In the genomic region with DNA sequence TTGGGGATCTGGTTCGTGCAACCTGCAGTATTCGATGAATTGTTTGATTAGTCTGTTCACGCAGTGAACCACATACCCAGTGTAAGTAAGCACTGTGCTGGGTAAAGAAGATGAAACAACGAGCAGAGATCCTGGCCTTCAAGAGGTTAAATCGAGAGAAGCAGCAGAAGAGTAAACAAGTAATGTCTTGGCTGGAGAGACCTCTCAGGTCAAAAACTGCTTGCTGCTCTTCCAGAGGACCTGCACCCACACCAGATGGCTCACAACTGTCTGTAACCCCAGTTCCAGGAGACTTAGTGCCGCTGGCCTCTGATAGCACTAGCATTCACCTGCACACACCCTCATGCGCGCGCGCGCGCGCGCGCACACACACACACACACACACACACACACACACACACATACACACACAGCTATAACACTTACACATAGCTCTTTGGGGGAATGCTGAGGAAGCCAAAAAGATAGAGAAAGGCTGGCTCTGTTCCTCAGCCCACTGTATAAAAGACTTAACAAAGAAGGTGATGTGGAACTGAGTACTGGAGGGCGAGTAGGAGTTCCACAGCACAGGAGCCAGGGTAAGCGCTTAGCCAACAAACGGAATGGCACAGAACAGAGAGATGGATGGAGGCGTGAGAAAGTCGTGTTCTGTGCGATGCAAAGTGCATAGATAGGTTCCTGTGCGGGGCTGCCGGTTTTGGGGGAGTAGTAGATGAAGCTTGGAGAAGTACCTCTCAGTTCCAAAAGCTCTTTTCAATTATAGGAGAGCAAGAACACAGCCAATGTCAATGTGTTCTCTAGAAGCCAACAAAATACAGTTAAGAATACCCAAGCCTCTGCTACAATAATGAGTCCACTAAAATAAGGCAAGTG, we compare ENCODE assay signal across 8 mouse cellular contexts. TPM values are rescaled to one million over a fixed set of nuclear protein-coding genes. Genes with fewer than 3 reads are reported as not detected.
DNase-seq lines count a peak whose midpoint lies in the region; ATAC-seq and TF ChIP-seq lines count a peak whose summit lies in the region.

No protein-coding gene starts in this region.

- intact Hi-C loops in left cerebral cortex, adult 2 months (cut with DNase I): loop anchor here (1.0 kb wide), 1 partner anchor 35 kb away; no protein-coding TSS in a partner anchor

- peaks cover 33% of the 10 kb centered on the region for H3K4me1 ChIP-seq in heart, embryonic 15.5 days (replicated peaks)
- peaks cover 25% of the 10 kb centered on the region for H3K4me1 ChIP-seq in stomach, embryonic 15.5 days

- under 1% methylated on average over 23 of the region's 23 CpGs for WGBS in heart, embryonic 15.5 days
- 2% methylated on average over 23 of the region's 23 CpGs for WGBS in stomach, embryonic 15.5 days

- H3K4me3 ChIP-seq in heart, embryonic 15.5 days: peak overlapping the region; percentile 97
- peak overlapping the region; percentile 89 for H3K4me3 ChIP-seq in left cerebral cortex, adult 2 months
- H3K4me3 ChIP-seq in stomach, embryonic 15.5 days (replicated peaks): peak overlapping the region; percentile 99

- H3K27me3 ChIP-seq in heart, embryonic 15.5 days: no peaks in the 10 kb centered on the region
- H3K27me3 ChIP-seq in stomach, embryonic 15.5 days (replicated peaks): no peaks in the 10 kb centered on the region

- 0 out of 2 replicates have a peak, but pooled peaks have one; percentile 25 for ATAC-seq in heart, embryonic 15.5 days (replicated peaks; ENCODE audit: insufficient number of reproducible peaks, insufficient read depth, low FRiP score, low read depth)
- peak; percentile 15 for ATAC-seq in megakaryocyte progenitor cell, adult 5-6 weeks (replicated peaks; ENCODE audit: poor library complexity)
- peak; percentile 45 for ATAC-seq in stomach, embryonic 15.5 days (ENCODE audit: insufficient read depth, low FRiP score, low read depth)

- H3K9me3 ChIP-seq in heart, embryonic 15.5 days (replicated peaks): no peaks in the 10 kb centered on the region
- H3K9me3 ChIP-seq in stomach, embryonic 15.5 days: no peaks in the 10 kb centered on the region

- no peak for TF ChIP-seq CTCF in left cerebral cortex, adult 2 months (IDR thresholded peaks at IDR 0.05)

- peak; percentile 19 for DNase-seq in urinary bladder, postnatal 25 days (ENCODE audit: low spot score)
- no peak for DNase-seq in urinary bladder, postnatal 36 days (ENCODE audit: low spot score in 2 of 2)
- peak; percentile 75 for DNase-seq in cerebellum, adult 9-11 months
- DNase-seq in left cerebral cortex, adult 2 months (ENCODE audit: extremely low spot score in 1 of 2, low spot score in 2 of 2): peak; percentile 39 to 47
- DNase-seq in embryo, embryonic 9.5 days (ENCODE audit: extremely low spot score): no peak

- peak overlapping the region; percentile 94 for H3K27ac ChIP-seq in heart, embryonic 15.5 days
- H3K27ac ChIP-seq in left cerebral cortex, adult 2 months: peak overlapping the region; percentile 86
- H3K27ac ChIP-seq in stomach, embryonic 15.5 days: peak overlapping the region; percentile 90

- peak overlapping the region; percentile 87 for H3K4me2 ChIP-seq in heart, embryonic 15.5 days
- H3K4me2 ChIP-seq in stomach, embryonic 15.5 days: peak overlapping the region; percentile 77

- peak overlapping the region; percentile 99 for H3K9ac ChIP-seq in heart, embryonic 15.5 days
- peak overlapping the region; percentile 13; the same call in 1 of the 2 replicates for H3K9ac ChIP-seq in stomach, embryonic 15.5 days

- H3K36me3 ChIP-seq in heart, embryonic 15.5 days: no peaks in the 10 kb centered on the region
- no peaks in the 10 kb centered on the region for H3K36me3 ChIP-seq in stomach, embryonic 15.5 days

RNA-seq across cellular contexts. Expression of gene Grb2, which starts 0.8 kb away (rescaled TPM):
- 103 and 104 TPM in 2 replicates for polyA plus RNA-seq in heart, embryonic 15.5 days (2015; fragmentation: Nextera tagmentation; extraction: Ambion mirVana)
- 100 to 1,000 TPM; 186 to 196 TPM for total RNA-seq in left cerebral cortex, adult 2 months (2021)
- 78.1 and 85.5 TPM in 2 replicates for total RNA-seq in megakaryocyte progenitor cell, adult 5-6 weeks (2015)
- 48.5 and 51.7 TPM in 2 replicates for total RNA-seq in megakaryocyte progenitor cell, adult 5-6 weeks (2017)
- 83.5 and 85.7 TPM in 2 replicates for polyA plus RNA-seq in stomach, embryonic 15.5 days (2015; fragmentation: Nextera tagmentation; extraction: Ambion mirVana)

RNA-seq across cellular contexts. Expression of gene Tmem94, which starts 56.0 kb away (rescaled TPM):
- polyA plus RNA-seq in heart, embryonic 15.5 days (2015; fragmentation: Nextera tagmentation; extraction: Ambion mirVana): 36.7 and 38.8 TPM in 2 replicates
- 10 to 100 TPM; 62.3 to 62.7 TPM for total RNA-seq in left cerebral cortex, adult 2 months (2021)
- total RNA-seq in megakaryocyte progenitor cell, adult 5-6 weeks (2015): 18.3 and 19.0 TPM in 2 replicates
- 22.9 and 24.9 TPM in 2 replicates for total RNA-seq in megakaryocyte progenitor cell, adult 5-6 weeks (2017)
- 19.9 and 20.7 TPM in 2 replicates for polyA plus RNA-seq in stomach, embryonic 15.5 days (2015; fragmentation: Nextera tagmentation; extraction: Ambion mirVana)

Comparison
In these comparisons a context has a peak if more than half of its experiments do, and no peak if none do; other contexts are left out.
1. DNase-seq: peak in urinary bladder, postnatal 25 days (single experiment), cerebellum, adult 9-11 months (single experiment) and left cerebral cortex, adult 2 months (2 of 2); none in urinary bladder, postnatal 36 days (0 of 2) and embryo, embryonic 9.5 days (single experiment).
2. Peak in every context shown above with its lines, with median percentiles within 50 percentile points of each other: ATAC-seq, H3K27ac ChIP-seq and H3K4me3 ChIP-seq.